Mouse (Mus musculus) c-Kit-positive CD71-positive TER-119-positive erythroid progenitor cells, embryonic 14.5 days (primary cell): Measurements from ENCODE around the gene Mmp19.
A peak's percentile ranks its signal among the peaks of the same experiment; 100 is the strongest.
"Not testable (repeated sequence)": the region's sequence is repeated elsewhere in the genome, so short reads cannot be mapped to it uniquely, and the experiment has no call there.

Experiments
- DNase-seq: peaks from one replicate; pipeline ENCODE4 v3.0.0-alpha.2; 2013; ENCODE audit warnings: low spot score

Gene Mmp19

GRCm38 (mm10) chr10:128801981-128802495 lies 11.3 kb downstream of the Mmp19 start:
- no peak for DNase-seq

- no peak for DNase-seq
Observed at GRCm38 (mm10) chr10:128802956-128803355, 12.2 kb downstream of the Mmp19 start.

GRCm38 (mm10) chr10:128803361-128803760 lies 12.7 kb downstream of the Mmp19 start:
- no peak for DNase-seq

GRCm38 (mm10) chr10:128803771-128804270 lies 13.1 kb downstream of the Mmp19 start, which contains the start of gene Dnajc14:
Gene Dnajc14, plus strand, starts transcription at chr10:128804062.
- DNase-seq = no peak

- peak; percentile 40 for DNase-seq
Observed at GRCm38 (mm10) chr10:128804271-128805091, 13.8 kb downstream of the Mmp19 start, which contains the start of gene Tmem198b. Gene Tmem198b, minus strand, starts transcription at chr10:128804370.

- peak; percentile 96 for DNase-seq
Observed at GRCm38 (mm10) chr10:128805092-128806000, 14.6 kb downstream of the Mmp19 start.

GRCm38 (mm10) chr10:128806086-128806485 lies 15.4 kb downstream of the Mmp19 start:
- DNase-seq = no peak

GRCm38 (mm10) chr10:128807018-128807417 lies 16.3 kb downstream of the Mmp19 start:
- DNase-seq = no peak

- DNase-seq = no peak
Observed at GRCm38 (mm10) chr10:128817033-128817432, 26.3 kb downstream of the Mmp19 start, which contains the start of gene Sarnp. Gene Sarnp, plus strand, starts transcription at chr10:128817333.

GRCm38 (mm10) chr10:128820217-128820616 lies 29.5 kb downstream of the Mmp19 start:
- DNase-seq = no peak

GRCm38 (mm10) chr10:128821358-128822056 lies 30.8 kb downstream of the Mmp19 start, which contains the start of gene Ormdl2:
Gene Ormdl2, minus strand, starts transcription at chr10:128821645.
- peak; percentile 100 for DNase-seq

- DNase-seq = no peak
Observed at GRCm38 (mm10) chr10:128822135-128822534, 31.4 kb downstream of the Mmp19 start.

- not testable (repeated sequence) for DNase-seq
Observed at GRCm38 (mm10) chr10:128823087-128823486, 32.4 kb downstream of the Mmp19 start.

GRCm38 (mm10) chr10:128823821-128824220 lies 33.1 kb downstream of the Mmp19 start:
- no peak for DNase-seq

- DNase-seq = no peak
Observed at GRCm38 (mm10) chr10:128837400-128837799, 46.7 kb downstream of the Mmp19 start.

GRCm38 (mm10) chr10:128839434-128839833 lies 48.7 kb downstream of the Mmp19 start:
- DNase-seq = peak; percentile 24

GRCm38 (mm10) chr10:128840612-128841011 lies 49.9 kb downstream of the Mmp19 start:
- no peak for DNase-seq

GRCm38 (mm10) chr10:128843260-128843659 lies 52.5 kb downstream of the Mmp19 start:
- no peak for DNase-seq

- no peak for DNase-seq
Observed at GRCm38 (mm10) chr10:128845516-128845915, 54.8 kb downstream of the Mmp19 start.

GRCm38 (mm10) chr10:128846664-128847063 lies 56.0 kb downstream of the Mmp19 start:
- no peak for DNase-seq

GRCm38 (mm10) chr10:128848426-128848825 lies 57.7 kb downstream of the Mmp19 start:
- DNase-seq = no peak
